Mouse (Mus musculus): Measurements from ENCODE around the gene Bahcc1. TPM values are rescaled to one million over a fixed set of nuclear protein-coding genes. Genes with fewer than 3 reads are reported as not detected.

Gene Bahcc1
- total RNA-seq, 4 experiments from 2014 or later, result 6.2 to 12.6 (median 9.3) TPM

DNA sequence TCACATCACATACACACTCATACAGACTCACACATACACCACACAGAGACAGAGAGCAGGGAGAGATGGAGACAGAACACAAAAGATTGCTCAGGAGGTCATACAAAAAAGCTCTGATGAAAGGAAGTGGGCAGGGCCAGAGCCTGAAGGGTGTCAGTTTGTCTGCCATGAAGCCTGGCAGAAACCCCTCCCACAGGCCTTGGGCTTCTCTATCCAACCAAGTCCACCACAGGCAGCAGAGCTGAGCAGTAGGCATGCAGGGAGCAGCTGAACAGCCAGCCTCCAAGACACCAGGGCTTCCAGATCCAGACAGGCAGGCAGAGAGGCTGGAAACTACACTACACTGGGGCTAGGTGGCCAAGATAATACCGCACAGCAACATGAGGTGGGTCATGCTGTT lies 61.0 kb downstream of the Bahcc1 start:
- DNase-seq (ENCODE audit: low spot score), result no peak

DNA sequence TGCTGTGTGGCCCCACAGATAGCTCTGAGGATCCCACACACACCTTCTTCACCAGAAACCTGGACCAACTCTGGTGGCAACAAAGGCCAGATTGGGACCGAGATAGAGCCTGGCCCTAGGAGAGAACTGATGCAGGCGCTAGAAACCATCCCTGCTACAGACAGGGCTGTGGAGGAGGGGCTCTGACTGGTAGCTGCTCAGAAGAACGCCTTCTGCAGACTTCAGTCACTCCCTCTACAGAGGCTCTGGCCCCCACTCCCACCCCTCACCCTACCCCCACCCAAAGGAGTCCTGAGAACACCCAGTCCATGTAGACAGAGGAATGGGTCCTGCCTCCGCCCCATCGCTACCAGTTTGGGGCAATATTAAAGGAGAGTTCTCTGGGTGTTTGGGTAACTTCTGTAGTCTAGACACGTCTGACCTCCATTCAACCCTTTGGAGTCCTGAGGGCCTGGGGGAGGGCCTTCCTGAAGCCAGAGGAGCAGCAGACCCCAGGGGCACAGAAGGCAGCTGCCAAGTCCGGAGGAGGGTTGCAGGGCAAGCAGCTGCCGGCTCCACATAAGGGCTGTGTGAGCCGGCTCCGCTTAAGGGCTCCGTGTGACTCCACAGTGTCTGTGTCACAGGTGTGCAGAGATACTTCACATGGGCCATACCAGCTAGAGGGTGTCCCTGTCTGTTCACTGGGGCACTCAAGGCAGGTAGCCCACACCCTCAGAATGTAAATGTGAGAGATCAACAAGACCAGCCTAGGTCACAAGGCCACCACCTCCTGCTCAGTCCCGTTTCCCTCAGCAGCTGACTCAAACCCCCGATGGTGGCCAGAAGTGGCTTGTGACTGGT lies 63.8 kb downstream of the Bahcc1 start:
- DNase-seq (ENCODE audit: low spot score), result no peak

DNA sequence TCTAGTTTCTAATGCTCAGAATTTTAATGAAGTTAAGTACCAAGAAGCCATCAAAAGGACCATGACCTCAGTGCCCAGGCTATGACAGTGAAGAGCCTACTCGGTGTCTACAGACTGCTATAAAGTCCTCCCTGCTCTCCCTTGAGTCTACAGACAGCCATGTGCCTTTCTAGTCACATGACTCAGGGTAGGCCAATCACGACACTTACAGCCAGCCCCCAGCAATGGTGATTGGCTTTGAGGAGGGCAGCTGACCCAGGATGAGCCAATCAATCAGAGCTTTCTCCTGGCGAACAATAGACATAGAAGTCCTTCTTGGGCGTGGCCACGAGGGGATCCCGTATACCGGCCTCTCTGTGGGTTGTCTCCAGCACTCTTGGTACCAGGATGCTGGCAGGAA lies 65.0 kb downstream of the Bahcc1 start:
- no peak for DNase-seq (ENCODE audit: low spot score)

DNA sequence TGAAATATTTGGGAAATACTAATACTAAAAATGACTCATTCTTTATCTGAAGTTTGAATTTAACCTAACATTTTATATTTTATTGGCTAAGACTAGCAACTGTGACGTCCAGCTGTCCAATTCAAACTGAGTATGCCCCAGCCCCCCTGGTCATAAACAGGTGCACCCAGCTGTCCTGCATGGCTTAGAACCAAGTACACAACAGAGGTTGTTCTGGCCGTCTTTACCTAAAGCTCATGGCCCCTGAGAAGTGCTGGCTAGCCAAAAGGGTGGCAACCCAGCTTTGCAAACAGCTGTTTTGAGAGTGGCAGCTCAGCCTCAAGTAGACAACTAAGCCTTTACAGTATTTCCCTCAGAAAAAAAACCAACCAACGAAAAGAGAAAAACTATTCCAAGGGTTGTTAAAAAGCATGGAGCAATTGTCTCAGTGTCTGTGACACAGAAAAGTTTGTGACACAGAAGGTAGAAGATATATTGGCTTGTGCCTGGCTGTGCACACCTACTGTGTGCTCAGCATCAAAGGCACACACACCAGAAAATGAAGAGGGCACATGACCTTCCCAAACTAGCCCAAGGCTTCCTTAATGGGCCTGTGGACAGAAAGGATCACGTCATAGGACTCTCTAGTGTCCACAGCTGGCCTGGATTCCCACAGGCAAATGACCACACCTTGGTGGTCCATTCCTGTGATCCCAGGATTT lies 65.8 kb downstream of the Bahcc1 start:
- no peak for DNase-seq (ENCODE audit: low spot score)

DNA sequence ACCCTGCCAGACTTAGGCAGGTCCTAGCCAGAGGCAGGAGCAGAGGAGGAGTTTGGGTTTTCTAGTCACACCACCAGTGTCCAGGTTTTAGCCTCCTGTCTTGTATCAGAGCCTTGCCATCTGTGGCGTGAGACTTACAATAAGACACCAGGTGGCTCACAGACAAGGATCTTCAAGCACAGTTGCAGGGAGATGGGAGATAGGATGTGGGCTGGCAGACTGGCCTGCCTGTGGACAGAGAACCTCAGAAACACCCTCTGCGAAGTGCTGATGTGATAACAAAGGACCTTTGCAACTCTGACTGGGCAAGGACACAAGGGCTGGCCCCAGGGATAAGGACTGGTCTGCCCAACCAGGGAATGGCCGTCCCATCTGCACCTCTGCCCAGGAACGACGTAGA lies 66.7 kb downstream of the Bahcc1 start:
- no peak for DNase-seq (ENCODE audit: low spot score)

DNA sequence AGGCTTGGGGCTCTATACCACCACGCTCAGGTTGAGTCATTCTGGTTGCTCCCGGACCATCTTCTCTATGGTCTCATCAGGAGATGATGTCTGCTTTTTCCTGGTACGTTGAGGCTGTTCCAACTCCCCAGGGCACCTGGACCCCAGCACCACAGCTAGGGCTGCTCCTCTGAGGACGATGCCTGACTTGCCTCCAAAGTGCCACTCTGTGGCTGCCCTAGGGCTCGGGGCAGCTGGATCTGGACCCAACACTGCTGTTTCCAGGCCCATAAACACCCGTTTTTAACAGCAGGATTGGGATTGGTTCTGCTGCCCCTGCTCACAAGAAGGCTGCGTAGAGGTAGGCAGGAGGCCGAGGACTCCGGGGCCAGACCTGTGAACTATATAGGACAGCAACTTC lies 70.4 kb downstream of the Bahcc1 start:
- DNase-seq (ENCODE audit: low spot score), result no peak

DNA sequence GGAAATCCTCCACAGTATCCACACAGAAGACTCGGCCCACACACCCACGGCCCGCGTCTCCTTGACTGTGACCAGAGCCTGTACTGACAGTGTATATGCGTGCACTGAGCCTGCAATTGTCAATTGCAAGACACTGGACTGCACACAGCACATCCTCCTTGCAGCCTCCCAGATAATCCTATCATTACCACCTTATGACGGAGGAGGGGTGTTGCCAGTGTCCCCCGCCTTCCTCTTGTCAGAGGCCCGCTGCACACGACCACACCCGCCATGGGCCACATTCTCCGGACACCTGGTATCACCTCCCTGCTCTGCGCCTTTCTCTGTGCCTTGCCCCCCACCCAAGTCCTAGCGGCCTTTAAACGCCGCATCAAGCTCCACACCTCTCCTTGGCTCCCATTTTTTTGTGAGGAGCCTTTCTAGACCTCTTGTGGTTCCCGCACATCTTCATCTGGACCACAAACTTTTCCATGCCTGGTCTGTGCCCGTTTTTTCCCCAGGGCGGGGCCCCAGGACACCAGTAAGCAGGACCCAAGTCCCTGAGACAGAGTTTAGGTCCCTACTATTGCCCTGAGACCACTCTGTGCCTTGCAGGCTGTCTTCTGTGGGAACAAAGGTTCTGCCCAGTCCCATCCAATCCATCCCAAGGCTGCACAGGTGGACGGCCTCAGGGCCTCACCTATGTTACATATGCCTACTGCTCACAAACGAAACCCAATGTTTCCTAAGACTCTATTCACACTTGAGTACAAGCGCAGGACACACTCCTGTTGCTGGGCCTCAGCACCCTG lies 71.0 kb downstream of the Bahcc1 start:
- DNase-seq (ENCODE audit: low spot score), result no peak

DNA sequence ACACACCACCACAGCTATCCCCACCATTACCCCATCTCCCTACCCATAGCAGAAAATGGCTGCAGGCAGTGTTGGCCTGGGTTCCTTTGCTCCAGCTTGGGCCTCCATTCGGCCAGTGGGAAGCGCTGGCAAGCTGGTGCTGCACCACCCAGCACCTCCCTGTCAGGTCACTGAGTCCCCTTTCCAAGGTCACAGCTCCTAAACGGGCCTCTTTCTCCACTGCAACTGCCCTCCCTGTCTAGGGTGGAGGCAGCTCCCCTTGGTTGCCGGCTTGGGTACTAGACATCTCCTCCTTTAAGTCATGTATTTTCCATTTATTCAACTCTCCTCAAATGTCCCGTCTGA lies 71.6 kb downstream of the Bahcc1 start:
- DNase-seq (ENCODE audit: low spot score), result no peak

DNA sequence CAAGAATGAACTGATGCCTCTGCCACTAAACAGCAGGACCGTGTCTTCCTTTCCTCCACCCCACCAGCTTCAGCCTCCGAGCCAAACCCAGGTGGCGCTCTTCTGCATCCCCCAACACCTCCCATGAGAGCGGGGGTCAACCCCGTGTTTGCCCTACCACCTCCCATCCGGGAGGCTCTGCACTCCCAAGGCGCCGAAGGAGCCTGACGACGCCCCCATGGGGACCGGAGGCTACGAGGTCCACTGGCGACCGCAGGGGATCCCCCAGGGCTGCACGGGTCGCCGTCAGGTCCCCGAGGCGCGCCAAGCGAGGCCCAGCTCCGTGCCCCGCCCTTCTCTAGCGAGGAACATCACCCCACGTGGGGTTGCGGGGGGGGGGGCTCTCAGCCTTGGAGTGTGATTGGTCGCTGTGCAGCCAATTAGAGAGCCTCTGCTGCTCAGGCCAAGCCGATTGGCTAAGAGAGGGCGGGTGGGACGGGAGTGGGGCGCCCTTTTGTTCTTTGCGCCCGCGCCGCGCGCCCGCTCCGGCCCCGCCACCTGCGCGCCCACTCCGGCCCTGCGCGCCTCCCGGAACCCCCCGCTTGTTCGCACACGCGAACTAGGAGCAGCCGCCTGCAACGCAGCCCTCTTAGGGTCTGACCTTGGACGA lies 72.3 kb downstream of the Bahcc1 start:
- DNase-seq (ENCODE audit: low spot score), result peak; percentile 92

DNA sequence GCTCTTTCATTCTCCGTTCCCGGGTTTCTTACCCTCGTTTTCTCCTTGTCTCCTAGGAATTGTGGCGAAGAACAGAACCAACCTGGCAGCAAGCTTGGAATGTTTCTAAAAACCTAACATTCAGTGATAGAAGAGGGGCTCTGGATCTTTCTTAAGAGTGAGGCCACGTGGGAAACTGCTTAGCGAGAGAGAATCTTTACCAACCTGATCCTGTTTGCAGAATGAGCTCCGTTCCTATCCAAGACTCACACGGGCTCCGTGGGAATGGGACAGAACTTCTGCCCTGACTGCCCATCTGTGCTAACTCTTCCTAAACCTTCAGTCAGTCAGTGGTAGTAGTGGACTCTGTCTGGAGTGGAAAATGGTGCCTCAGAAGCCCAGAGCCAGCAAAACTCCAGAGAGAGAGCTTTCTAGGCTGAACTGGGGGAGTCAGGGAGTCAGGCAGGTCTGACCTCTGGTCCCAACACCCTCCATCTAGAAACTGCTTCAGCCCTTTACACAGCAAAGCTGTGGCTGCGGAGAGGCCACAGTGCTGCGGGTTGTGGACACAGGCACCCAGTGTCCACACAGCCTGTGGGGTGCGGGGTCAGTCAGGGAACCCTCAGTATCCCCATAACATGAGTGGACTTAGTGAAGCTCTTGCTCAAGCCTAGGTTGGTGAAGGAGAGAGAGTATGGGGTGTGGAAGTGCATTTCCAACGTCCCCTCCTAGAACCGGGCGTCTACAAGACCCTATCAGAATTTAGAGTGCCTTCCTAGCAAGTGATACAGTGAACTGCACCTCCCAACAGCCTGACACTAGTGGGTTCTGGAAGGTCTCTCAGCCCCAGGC lies 73.0 kb downstream of the Bahcc1 start:
- DNase-seq (ENCODE audit: low spot score), result no peak

DNA sequence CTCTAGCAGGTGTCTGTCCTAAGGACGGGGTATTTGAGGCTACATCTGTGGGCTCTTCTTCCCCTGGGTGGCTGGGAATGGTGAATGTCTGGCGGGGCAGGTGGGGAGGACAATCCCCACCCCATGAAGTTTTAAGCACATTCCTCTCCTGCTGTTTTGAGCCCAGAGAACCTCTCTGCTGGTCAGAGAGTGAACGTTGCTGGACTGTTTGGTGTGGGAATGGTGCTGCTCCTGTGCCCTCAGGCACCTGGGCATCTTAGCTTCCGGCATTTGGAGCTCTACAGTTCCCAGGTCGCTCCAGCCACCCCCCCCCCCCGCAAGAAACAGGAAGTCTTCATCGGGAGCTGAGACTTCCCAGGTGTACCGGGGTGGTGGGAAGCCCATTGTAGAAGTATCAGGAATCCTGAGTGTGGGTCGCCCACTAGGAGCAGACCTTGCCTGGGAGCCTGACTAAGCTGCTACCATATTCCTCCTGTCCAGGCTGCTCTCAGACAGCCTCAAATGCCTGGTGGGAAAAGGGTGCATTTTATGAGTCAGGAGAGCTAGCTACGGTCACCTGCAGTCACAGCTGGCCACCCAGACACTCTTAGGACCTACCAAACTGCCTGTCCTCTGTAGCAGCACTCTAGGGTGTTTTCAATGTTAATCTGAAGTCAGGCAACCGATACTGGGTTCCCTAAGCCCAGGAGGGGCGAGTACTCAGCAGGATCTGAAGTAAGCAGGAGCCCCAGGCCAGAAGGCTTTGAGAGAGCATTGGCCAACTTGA lies 73.8 kb downstream of the Bahcc1 start:
- no peak for DNase-seq (ENCODE audit: low spot score)

DNA sequence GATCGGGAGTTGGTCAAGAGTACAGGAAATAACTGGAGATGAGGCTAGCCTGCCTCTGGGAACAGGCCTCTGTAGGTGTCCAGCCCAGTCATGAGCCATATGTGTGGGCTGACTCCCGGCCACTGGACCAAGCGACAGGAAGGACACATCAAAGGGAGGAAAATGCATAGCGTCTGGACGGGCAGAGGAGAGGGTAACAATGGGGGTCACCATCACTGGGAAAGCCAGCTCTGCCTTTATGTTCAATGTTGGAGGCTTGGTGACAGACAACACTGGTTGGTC lies 74.3 kb downstream of the Bahcc1 start:
- no peak for DNase-seq (ENCODE audit: low spot score)

DNA sequence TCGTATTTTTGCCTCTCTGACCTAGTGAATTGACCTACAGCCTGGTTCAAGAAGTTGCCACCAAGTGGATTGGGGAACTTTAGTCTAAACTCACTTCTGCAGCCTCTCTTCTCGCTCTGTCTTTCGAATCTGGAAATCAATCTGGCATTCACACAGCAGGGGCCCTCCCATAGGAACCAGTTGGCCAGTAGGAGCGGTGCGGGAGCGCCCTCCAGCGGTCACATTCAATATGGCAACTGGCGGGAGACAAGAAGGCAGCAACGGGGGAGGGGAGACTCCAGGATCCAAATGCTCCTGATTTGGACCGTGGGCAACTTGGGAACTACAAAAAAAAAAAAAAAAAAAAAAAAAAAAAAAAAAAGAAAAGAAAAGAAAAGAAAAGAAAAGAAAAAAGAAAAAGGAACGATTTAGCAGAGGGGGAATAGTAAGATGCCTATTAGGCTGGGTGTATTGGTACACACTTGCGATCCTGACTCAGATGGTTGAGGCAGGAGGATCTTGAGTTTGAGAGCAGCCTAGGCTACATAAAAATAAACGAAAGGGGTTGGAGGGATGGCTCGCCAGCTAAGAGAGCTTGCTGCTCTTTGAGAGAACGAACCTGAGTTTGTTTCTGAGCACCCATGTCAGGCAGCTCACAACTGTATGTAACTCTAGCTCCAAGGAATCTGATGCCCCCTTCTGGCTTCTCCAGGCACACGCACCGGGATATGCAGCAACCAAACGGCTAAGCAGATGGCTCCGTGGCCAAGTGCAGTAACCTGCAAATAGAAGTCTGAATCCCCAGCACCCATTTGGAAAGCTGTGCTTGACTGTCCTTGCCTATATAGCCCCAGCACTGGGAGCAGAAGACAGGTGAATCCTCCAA lies 75.1 kb downstream of the Bahcc1 start:
- DNase-seq (ENCODE audit: low spot score), result peak; percentile 94

DNA sequence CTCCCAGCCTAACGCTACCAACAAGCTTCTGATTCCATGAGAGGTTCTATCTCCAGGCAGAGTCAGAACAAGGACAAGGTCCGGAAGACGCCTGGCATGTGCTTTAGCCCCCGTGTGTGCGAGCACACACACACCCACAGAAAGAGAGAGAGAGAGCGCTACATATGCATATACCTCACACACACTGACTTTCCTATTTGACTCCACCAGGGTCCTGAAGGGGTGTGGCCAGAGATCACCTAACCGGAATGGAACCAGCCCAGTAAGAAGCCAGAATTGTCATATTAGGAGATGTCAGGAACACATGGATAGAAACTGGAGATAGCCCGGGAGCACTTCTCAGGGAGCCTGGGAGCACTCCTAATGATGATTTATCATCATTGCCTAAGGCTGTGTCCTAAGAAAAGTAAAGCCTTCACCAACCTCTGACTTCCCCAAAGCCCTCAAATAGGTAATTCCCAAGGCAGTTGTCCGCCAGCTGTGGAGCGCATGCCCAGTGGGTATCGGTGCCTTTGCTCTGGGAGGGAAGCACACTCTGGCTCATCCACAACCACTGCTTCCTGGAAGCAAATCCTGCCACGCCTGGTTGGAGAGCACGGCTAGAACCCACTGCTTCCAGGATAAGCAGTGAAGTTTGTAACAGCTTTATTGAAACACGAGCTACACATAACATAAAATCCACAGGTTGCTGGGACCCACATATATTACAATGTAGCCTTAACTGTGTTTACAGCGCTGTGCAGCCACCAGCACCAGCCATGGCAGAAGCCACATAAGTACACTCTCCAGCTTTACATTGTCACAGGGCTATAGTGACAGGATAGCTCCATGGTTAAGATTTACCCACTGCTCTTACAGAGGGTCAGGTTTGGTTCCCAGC lies 75.9 kb downstream of the Bahcc1 start:
- DNase-seq (ENCODE audit: low spot score), result no peak

DNA sequence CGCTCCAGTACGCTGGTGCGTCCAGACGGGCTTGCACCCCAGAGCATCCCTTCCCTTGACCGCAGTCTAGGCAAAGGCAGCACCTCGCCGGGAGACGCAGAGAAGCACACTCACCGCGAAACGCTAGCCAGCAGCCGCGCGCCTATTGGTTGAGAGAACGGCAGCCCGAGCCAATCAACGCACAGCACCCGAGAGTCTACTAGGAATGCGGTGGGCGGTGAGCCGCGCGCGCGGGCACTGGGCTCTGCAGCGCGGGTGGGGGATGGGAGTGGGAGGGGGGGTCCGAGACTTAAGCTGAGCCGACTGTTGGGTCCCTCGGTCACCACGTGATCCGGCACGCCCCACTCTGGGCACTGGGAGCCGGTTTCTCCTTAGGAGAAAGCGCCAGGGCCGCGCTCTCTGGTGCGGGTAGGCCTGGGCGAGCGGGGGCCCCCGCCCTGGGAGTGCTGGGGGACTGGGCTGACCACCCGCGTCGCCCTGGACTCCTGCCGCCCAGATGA lies 78.1 kb downstream of the Bahcc1 start:
- DNase-seq (ENCODE audit: low spot score), result peak; percentile 87

DNA sequence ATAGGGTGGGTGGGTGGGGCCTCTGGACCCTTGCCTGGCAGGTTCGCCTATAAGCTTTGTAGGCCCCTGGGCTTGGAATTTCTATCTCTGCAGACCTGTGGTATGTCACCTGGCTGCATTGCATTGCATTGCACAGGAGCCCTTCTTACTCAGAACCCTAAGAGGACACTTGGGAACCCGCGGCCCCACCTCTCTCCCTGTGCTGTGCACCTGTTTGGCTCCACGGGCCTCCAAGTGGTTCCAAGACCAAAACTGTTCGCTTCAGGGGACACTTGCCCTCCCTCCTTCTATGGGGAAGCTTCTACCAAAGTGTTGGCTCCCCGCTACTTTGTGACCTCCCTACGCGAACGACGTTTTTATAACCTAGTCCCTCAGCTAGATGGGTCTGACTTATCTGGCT lies 78.8 kb downstream of the Bahcc1 start:
- no peak for DNase-seq (ENCODE audit: low spot score)

DNA sequence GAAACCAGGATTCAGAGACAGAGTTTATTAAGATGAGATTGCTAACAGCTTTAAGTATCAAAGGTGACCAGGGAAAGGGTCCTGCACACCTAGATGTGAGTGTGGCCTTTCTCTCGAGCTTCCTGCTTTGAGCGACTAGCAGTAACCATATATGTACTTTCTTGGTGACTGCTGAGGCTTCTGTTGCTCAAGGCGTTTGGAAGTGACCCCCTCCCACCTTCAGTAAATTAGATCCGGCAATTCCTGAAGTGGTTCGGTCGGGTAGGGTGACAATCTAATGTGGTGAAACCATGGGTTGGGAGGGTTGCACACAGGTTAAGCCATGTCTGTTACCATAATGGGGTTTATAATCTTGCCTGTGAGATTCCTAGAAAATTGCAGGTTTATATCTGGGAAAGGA lies 79.3 kb downstream of the Bahcc1 start:
- DNase-seq (ENCODE audit: low spot score), result no peak

DNA sequence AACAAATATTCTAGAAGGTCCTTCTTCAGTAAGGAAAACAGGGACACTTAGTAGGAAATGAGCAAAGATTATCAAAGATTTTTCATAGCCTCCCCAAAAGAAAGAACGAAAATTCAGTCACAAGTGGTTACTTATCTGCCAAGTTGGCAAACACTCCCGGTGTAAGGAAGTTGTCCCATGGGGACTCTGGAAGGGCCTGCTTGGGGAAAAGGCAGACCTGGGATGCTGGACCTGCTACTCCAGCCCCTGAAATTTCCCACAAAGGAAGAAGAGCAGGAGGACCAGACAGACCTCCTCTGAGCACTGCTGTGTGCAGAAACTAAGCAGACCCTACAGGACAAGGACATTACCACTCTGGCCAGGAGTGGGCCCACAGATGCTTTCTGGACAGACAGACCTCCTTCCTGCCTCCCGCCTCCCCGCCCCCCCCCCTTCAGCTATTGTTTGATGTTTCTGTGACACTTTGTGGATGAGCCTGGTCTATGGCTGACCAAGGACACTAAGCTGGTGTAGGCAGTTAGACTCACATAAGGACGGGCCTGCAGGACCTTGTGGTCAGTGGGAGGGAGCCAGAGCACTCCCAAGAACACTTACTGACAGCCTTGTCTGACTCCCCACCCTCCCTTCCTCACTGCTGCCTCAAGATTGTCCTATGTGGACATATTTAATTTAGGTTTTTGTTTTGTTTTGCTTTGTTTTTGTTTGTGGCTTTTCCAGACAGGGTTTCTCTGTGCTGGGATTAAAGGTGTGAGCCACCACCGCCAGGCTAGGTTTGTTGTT lies 81.3 kb downstream of the Bahcc1 start:
- no peak for DNase-seq (ENCODE audit: low spot score)
